Mouse (Mus musculus) gastrocnemius, postnatal 10 days (tissue): Measurements from ENCODE around the gene Atp2a1. TPM values are rescaled to one million over a fixed set of nuclear protein-coding genes. Genes with fewer than 3 reads are reported as not detected.
A peak's percentile ranks its signal among the peaks of the same experiment; 100 is the strongest.

Experiments used
- DNase-seq: peaks from one replicate; pipeline ENCODE4 v3.0.0; 2021; ENCODE audit warnings: mixed read lengths
- total RNA-seq, 2 experiments: library from RNA; stranded (reverse); gene quantifications; 2 replicates each; pipeline ENCODE4 v1.2.3; 2021

The Atp2a1 gene
- total RNA-seq, 2 experiments from 2014 or later, result 11,325 to 12,607 TPM

DNA sequence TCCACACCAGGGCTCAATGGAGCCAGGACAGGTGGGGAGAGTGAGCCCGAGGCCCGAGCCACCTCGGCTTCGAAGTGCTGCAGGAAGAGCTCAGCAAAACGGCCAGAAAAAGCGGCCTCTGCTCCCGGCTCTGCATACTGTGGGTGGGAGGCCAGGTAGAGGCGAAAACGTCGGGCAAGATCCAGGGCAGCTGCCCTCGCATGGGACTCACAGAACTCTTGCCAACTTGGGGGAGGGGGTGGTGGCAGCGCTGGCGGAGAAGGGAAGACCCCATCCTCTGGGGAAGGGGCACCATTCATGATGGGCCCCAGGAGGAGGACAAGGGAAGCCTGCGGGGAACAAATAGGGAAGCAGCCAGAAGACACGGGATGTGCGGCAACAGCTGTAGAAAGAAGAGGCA, 9.8 kb upstream of the Atp2a1 start:
- DNase-seq, result no peak

- no peak for DNase-seq
Measured at GRCm38 (mm10) chr7:126472306-126472705, 9.4 kb upstream of the Atp2a1 start.

- no peak for DNase-seq
Measured at GRCm38 (mm10) chr7:126471853-126472252, 8.9 kb upstream of the Atp2a1 start.

DNA sequence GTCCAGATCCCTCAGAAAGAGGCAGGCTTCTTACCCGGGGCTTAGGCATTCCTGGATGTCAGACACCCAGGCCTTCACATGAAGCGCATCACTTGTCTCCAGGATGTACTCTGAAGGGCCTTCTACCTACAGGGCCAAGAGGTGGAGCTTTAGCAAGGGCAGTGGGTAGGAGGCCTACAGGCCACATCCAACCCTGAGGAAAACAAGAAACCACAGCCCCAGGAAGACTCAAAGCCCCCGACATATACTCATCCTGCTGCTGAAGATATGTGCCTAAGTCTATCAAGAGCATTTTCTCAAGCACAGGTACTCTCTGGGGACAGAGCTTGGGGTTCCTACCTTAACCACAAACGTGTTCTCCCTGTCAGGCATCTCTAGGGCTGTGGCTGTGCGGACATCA, 8.5 kb upstream of the Atp2a1 start:
- no peak for DNase-seq

DNA sequence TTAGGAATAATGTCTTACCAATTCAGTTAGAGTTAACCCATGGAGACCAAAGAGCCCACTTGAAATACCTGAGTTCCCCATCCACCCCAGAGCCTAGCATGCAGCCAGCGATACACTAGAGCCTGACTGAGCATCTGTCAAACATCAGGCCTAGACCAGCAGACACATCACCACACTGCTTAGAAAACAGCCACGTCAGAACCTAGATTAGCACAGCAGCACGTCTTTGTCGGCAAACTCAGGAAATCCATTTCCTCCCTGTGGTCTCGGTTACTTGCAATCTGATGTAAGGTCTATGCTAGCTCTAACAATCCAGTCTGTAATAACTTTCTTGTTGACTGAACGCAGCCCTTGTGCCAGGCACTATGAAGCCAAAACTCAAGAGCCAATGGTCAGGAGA, 7.2 kb upstream of the Atp2a1 start:
- no peak for DNase-seq

- DNase-seq, result peak; percentile 9
Measured at GRCm38 (mm10) chr7:126467834-126468627, 5.1 kb upstream of the Atp2a1 start.

DNA sequence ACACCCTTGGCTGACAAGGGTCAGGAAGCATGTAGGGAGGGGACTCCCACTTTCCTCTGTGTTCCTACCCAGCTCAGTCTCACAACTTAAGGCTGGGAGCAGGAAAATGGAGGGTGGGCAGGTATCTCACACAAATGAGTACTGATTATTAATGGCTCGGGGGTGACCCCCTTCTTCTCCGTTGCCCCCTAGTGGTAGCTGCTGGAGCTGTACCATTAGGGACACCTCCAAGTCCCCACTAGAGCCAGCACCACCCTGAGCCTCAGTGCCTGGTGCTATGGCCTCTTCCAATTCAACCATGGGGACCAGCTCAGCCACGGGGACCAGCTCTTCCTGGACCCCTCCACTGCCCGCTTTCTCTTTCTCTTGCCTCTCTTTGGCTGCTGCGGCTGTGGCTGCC, 4.4 kb upstream of the Atp2a1 start:
- peak; percentile 65 for DNase-seq

- peak; percentile 30 for DNase-seq
Measured at GRCm38 (mm10) chr7:126466707-126467106, 3.8 kb upstream of the Atp2a1 start.

DNA sequence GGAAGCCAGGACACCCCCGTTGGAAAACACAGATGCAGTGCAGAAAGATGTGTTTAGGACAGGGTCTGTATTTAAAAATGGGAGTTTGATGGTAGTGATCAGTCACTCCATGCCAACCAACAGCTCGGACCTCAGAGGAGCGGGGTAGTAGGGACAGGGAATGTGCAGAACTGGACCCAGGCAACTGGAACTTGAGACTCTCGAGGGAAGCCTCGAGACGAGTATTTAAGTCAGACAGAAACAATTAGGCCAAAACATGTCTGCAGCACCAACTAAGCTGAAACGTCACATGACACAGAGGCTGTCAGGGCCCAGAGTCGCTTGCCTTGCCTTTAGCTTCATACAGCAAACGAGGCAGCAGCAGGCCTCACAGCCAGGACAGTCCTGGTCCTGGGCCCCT, 3.2 kb upstream of the Atp2a1 start:
- DNase-seq, result peak; percentile 5

DNA sequence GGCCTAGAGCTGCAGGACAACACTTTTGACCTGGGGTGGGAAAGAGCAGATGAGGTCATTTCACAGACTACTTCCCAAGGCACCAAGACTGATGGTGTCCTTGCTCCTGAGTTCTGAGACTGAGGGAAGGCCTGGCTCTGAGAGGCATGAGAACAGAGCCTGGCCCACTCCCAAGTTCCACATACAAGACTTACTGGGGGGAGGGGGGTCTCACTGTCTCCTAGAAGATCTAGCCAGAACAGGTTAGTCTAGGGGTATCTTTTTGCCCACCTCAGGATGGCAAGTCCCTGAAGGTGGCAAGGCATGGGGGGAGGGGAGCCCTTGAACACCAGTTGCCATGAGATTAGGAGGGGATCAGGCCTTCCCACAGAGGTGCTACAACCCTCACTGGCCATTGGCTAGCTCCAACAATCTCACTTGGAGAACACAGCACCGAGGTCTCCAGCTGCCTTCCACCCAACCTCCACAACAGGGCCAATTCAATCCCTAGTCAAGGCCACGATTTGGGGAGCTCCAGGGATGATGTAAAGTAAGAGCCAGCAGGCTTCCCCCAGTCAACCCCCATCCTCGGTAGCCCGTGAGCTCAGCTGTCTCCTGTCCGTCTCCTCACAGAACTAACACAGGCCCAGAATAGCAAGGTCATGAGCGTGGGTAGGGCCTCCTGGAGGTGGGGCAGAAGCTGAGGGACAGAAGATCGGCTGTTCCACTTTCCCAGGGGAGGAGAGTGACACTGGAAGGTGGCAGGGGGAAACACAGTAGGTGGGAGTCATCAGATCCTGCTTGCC, 2.5 kb upstream of the Atp2a1 start:
- DNase-seq, result peak; percentile 52

- peak; percentile 79 for DNase-seq
Measured at GRCm38 (mm10) chr7:126464836-126465235, 1.9 kb upstream of the Atp2a1 start.

- DNase-seq, result peak; percentile 75
Measured at GRCm38 (mm10) chr7:126464121-126464520, 1.2 kb upstream of the Atp2a1 start.

DNA sequence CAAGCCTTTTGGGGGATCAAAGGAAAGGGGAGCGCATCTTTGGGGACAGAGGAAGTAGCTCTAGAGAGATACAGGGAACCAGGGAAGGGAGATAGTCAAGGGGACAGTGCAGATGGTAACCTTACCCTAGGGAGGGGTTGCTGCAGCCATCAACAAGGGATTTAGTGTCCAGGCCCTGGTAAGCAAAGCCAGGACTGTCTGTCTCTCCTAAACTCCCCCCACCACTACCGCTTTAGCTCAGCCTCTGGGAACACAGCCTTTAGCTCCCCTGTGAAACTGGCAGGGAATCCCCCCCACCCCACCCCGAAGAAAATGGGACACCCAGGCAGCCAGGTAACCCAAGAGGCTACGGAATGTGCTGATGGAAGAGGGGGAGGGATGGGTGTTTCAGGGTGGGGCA, 639 bp upstream of the Atp2a1 start:
- DNase-seq, result peak; percentile 18

DNA sequence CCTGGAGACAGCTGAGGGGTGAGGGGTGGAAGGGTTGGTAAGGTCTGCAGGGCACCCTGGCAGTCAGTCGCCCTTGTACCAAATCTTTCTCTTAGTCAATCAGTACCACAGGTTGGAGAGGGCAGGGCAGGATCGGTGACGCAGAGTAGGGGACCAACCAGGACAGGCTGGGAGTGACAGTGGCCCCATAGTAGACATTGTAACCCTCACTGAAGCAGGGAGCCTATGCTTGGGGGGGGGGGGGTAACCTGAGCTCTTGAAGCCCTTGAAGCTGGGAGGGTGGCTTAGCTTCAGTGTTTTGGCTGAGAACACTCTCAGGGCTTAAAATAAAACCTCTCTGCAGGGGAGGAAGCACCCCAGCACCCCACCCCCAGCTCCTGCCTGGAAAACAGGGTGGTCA, 1.3 kb downstream of the Atp2a1 start:
- peak; percentile 34 for DNase-seq

GRCm38 (mm10) chr7:126460623-126461399, 2.1 kb downstream of the Atp2a1 start:
- peak; percentile 20 for DNase-seq

DNA sequence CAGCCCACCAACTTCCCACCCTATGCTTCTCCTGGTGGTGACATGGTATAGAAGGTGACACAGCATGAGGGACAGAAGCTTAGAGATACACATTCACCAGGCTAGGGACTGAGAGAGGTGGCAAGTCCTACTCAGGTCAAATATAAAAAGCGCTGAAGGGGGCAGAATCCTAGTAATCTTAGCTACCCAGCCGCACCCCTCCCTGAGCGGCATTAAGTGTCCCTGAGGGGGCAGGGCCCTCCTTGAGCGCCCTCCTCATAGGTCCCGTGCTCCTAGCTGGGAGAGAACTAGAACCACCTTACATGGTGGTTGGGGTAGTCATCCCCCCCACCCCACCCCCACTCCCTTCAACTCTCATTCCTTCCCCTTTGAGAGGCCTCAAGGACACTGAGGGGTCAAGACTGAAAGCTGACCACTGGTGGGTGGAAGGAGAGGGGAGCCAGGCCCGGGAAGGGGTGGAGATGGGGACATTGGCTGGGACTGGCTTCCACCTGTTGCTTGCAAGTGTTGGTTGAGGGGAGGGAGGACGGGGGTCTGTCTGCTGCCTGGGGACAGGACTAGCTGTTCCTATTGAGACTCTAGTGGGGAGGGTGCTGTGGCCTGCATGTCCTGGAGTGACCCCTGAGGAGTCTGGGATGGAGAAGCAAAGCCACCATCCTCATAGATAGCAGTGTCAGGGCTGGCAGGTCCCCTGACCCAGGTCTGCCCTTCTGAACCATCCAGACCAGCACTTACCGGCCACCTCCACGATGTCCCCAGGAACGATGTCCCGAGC, 3.9 kb downstream of the Atp2a1 start:
- DNase-seq, result peak; percentile 59

DNA sequence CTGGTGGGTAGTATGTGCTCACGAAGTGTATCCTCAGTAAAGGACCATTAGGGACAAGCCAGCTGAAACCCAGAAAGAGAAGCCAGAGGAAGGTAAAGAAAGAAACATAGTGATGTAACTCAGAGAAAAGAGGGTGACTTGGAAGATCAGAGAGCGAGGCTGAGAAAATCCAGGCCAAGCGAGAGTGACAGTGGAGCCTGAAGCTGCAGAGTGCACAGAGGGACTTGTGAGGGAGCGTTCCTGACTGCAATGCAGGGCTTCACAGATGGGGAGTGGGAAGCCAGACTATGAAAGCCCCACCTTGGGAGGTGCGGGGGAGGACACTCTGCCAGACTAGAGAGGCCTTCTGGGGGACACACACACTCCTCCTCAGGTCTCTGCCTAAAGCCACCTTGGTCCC, 4.7 kb downstream of the Atp2a1 start:
- peak; percentile 14 for DNase-seq

DNA sequence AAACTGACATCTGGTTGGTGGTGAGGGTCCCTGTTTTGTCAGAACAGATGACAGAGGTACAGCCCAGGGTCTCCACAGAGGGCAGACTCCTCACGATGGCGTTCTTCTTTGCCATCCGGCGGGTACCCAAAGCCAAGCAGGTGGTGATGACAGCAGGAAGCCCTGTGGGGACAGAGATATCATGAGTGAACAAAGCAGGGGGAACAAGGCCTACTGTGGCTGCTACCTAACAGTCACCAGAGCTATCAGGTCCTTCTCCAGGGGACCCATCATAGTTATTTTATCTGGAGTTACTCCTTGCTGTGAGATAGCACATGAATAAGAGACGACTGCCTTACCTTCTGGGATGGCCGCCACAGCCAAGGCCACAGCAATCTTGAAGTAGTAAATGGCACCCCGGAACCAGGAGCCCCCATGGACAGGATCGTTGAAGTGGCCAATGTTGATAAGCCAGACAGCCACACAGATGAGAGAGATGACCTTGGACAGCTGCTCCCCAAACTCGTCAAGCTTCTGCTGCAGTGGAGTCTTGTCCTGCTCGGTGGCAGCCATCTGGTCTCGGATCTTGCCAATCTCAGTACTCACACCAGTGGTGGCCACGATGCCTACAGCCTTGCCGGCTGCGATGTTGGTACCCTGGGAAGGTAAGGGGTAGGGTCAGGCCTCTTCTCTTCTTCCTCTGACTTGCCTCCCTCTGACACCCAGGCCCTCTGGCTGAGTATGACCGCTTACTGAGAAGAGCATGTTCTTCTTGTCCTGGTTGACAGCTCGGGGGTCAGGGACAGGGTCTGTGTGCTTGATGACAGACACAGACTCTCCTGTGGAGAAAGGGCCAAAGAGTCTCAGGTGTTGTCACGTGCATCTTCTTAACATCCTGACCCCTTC, 6.3 kb downstream of the Atp2a1 start:
- DNase-seq, result peak; percentile 21

GRCm38 (mm10) chr7:126455242-126455641, 7.7 kb downstream of the Atp2a1 start:
- peak; percentile 7 for DNase-seq

DNA sequence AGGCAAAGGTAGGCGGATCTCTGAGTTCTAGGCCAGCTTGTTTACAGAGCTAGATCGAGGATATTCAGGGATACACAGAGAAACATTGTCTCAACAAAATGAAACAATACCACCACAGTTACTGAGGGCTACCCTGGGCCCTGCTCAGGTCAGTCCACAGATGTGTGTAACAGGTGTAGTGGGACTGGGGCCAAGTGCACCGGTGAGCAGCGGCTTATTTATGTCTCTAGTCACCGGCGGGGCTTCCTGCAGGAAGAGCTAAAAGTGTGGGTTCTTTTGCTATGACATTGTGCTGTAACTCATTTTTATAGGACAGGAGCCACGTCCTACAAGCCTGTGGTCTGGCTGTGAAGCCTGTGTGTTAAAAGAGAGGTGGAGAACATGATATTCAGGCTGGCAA, 9.0 kb downstream of the Atp2a1 start:
- peak; percentile 25 for DNase-seq

DNA sequence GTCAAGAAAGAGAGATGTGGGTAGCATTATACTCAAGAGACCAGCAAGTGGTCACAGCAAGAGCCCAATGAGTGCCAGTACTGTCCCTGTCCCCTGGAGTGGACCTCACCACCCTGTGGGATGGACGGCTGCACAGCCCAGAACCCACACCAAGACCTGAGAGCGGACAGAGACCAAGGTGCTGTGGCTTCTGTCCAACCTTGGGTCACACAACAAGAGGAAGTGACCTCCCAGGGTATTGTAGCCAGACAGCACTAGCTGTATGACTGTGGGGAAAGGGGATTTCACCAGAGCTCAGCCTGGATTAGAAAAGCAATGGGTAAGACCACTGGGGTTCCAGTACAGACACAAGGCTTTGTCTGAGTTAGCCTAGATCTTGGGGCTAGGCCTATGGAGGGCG, 10.7 kb downstream of the Atp2a1 start:
- peak; percentile 13 for DNase-seq
